Mouse (Mus musculus): ENCODE measurements at regions not wholly inside any gene's neighbourhood (a gene's known extent, or its start where the extent isn't known, plus 50 kb on each side); places are given as distances from the start of the nearest gene placed in this dataset.

DNA sequence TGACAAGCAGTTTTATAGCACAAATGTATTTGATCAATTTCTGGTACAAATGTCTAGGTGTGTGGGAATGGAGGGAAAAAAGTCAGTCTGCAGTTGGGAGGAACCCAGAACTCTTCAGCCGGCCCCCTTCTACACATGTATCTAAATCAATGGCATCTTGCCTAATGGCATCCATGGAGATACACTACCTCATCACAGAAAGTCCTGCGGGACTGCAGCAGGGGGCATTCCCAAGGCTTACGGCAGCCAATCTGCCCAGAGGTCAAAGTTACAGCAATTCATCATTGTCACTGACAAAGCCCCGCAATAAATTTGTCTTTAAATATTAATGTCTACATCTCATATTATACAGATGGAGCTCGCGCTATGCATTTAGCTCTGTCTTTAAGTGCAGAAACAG is 135.7 kb upstream of the Arhgap5 start:
- no peak for DNase-seq (ENCODE audit: low read depth, low spot score)

DNA sequence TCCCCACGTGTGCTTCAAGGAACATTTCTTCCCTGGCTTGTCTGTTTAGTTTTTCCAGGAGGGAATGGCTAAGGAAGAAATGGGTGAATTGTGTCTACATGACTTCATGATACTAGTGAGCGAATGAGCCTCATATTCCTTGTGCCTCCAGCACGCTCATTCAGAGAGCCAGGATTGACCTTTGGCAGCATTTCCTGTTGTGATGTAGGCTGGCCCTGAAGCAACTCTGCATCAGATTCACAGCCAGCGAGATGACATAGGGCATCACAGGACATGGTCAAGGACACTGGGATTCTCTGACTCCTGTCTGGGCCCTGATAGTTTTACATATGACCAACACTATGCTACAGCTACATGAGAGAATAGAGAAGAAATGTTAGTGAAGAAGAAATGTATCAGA is 135.3 kb upstream of the Arhgap5 start:
- no peak for DNase-seq (ENCODE audit: low read depth, low spot score)

DNA sequence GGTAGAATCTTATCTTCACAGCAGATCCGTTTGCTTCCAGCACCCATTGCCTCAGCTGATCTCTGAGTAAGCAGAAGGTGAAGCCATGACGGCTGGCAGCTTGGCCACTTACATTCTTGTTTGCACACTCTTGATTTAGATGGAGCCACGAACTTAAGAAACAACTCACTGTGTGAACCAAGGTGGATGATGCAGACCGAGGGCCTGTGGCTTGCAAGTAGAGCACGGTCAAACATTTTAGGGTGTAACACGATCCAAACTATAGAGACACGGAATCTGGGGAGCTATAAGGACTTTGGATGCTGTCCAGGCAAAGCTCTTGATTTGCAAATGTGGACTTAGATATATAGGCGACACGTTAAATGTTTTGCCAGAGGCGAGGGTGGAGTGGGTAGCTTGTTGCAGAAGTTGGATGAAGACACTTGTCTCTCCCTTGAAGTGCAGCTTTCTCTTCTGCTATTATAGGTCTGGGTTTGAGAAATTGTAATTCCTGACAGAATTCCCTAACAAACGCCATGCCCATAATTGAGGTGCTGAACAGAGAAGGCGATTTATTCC is 133.5 kb upstream of the Arhgap5 start:
- no peak for DNase-seq (ENCODE audit: low read depth, low spot score)

DNA sequence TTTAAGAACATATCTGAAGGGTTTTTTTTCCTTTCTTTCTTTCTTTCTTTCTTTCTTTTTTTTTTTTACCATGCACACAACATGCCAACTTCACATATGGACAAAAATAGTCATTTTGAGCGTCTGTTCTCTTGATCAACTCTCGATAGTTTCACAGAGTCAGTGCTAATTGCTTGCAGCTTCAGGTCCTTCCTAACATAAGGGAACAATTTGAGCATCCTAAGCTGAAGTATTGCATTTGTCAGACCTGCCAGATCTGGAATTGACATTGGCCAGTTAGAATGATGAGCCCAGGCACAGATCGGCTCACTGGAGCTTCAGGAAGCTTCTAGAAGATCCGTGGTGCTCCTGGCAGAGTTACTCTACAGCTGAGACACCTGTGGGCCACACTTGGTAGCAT is 128.7 kb upstream of the Arhgap5 start:
- no peak for DNase-seq (ENCODE audit: low read depth, low spot score)

DNA sequence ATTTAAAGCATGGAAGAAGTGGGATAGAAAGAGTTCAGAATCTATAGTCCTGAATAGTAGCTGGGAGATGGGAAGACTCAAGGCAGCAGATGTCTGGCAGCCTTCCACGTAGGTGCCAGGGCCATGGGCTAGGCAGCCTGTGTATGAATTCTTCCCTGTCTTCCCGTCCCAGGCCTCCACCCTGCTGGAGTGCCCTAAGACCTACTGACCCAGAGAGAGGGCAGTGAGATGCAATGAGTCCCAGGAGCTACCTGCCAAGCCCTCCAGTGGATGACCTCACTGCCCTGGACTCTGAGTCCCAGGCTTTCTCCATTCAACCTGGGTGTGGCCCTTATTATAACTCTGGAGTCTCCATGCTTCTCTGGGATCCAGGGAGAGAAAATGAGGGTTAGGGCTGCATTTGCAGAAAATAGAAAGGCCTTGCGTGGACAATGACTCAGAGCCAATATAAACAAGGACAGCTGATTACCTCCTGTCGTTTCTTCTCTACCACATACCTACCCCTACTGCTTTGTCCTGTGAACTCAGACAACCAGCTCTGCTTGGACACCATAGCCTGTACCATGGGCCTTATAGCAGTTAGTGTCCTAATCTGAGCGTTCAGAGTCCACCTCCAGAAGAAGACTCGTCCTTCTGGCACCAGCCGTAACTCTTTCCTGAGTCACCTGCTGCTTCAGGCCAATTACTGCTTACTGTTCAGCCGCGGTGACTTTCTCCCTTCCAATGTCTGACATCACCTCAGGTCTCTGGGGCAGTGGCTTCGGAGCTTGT is 126.9 kb upstream of the Arhgap5 start:
- DNase-seq (ENCODE audit: low read depth, low spot score) = no peak

GRCm38 (mm10) chr12:52377463-52377848 is 126.3 kb upstream of the Arhgap5 start:
- DNase-seq (ENCODE audit: low read depth, low spot score) = no peak

GRCm38 (mm10) chr12:52379245-52379644 is 124.5 kb upstream of the Arhgap5 start:
- DNase-seq (ENCODE audit: low read depth, low spot score) = no peak

GRCm38 (mm10) chr12:52379960-52380359 is 123.8 kb upstream of the Arhgap5 start:
- no peak for DNase-seq (ENCODE audit: low read depth, low spot score)

DNA sequence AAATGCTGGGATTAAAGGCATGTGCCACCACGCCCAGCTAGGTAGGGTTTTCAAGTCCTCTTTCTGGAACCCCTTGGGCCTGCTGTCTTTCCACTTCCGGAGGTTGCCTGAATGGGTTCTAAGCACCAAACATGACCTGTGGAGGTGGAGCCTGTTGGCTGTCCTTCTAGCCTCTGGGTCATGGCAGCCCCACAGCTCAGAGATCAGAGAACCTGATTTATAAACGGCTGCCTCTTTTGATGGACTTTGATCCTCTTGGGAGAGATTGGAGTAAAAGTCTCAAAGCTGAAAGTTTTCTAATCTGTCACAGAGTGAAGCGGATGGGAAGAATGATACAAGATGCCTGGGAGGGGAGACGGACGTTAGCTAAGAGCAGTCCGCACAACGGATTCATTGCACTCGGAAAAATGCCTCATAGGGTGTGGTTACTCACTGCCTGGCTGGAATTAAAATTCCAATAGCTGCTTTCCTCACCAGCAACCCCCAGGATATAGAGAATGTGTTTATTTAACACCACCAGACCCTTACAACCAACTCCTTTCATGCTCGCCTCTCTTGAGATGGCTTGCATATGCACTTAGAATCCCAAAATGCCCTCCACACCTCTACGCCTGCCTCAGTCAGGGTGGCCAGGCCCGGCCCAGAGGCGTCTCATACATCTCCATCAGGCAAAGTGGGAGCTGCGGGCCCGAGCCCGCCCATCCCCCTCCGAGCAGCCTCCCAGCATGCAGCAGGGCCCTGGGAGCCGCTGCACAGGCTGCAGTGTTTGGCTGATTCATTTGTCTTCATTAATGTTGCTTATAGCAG is 122.4 kb upstream of the Arhgap5 start:
- no peak for DNase-seq (ENCODE audit: low read depth, low spot score)

- no peak for DNase-seq (ENCODE audit: low read depth, low spot score)
Measured at GRCm38 (mm10) chr12:52381968-52382325, 121.8 kb upstream of the Arhgap5 start.

GRCm38 (mm10) chr12:52382832-52383580 is 120.8 kb upstream of the Arhgap5 start:
- no peak for DNase-seq (ENCODE audit: low read depth, low spot score)

- DNase-seq (ENCODE audit: low read depth, low spot score) = no peak
Measured at GRCm38 (mm10) chr12:52389552-52389951, 114.2 kb upstream of the Arhgap5 start.

- no peak for DNase-seq (ENCODE audit: low read depth, low spot score)
Measured at GRCm38 (mm10) chr12:52390242-52390641, 113.5 kb upstream of the Arhgap5 start.

DNA sequence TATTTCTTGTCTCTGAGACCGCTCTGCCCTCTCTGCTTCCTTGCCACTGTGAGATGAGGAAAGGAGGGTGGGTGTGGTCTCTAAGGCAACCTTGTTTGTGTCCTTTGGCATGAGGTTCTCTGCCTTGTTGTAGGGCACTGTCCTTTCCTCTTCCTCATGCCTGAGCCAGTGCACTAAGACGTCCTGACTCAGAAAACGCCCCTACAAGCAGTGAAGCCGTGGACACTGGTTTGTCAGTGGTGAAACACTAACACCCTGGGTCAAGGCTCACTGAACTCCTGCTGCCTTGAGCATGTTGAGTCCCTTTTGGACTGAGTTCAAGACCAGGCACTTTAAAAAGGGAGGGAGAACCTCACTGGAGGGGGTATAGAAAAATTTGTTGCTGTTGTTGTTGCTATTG is 111.1 kb upstream of the Arhgap5 start:
- DNase-seq (ENCODE audit: low read depth, low spot score) = no peak

GRCm38 (mm10) chr12:52393981-52394718 is 109.6 kb upstream of the Arhgap5 start:
- DNase-seq (ENCODE audit: low read depth, low spot score) = no peak

- DNase-seq (ENCODE audit: low read depth, low spot score) = no peak
Measured at GRCm38 (mm10) chr12:52394719-52395062, 109.1 kb upstream of the Arhgap5 start.

GRCm38 (mm10) chr12:52395111-52395510 is 108.7 kb upstream of the Arhgap5 start:
- no peak for DNase-seq (ENCODE audit: low read depth, low spot score)

DNA sequence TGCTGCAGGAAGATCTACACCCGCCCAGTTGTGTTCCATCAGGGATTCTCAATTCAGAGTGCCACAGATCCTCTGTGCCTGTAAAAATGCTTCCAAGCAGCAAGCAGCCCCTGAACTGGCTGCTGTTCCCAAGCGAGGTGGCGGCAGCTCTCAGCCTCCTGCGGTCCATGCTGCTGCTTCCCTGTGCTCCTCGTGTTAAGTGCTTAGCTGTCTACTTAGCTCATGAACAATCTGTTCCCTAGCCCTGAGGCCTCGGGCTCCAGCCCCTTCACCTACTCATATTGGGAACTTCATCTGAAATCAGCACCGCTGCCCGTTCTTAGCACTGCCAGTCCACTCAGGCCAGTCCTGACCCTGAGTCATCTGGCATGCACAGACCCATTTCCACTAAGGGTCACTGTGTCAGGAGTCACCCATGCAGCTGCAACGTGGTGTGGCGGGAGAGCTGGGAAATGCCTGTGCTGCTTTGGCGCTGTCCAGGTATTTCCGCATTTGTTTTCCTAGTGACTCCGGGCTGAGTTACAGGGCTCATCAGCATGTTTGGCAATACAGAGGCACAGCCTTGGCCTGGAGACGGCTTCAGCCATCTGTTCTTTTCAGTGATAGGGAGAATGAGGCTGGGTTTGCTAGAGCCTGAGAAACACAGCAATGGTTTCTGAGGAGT is 107.5 kb upstream of the Arhgap5 start:
- no peak for DNase-seq (ENCODE audit: low read depth, low spot score)

DNA sequence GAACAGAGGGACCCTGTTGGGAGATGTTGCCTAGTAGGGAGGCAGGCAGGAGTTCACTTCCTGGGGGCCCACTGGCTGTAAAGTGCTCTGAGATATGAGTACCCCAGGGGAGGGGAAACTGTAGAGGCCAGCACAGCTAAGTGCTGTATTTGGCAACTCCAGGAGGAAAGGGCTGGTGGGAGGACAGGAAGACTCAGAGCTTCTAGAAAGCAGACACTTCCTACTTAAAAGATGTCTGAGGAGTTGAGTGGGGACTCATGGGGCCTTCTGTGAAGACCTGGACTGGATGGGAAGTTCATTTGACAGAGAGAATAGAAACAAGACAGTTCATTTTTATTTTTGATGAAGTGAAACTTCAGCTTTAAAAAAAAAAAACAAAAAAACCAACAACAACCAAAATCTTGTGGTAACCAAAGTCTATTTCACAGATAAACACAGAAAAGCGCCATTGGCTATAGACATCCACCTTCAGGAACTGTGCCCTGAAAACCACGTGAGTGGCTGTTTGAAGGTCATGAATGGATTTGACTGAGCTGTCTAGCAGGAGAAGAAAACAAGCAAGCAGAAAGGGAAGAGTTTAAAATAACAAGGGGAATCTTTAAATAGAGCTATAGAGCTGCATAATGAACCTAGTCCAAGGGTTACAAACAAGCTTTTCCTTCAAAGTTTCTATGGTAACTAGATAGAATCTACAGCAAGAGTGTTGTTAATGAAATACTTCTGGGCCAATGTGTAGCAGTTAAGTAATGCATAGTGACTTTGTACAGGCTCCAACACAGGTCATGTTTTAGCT is 105.9 kb upstream of the Arhgap5 start:
- DNase-seq (ENCODE audit: low read depth, low spot score) = no peak

- no peak for DNase-seq (ENCODE audit: low read depth, low spot score)
Measured at GRCm38 (mm10) chr12:52398511-52398975, 105.2 kb upstream of the Arhgap5 start.
